20 mouse cellular contexts compared by ENCODE assay signal in genomic region chr1:68573851-68574540, GRCm38 (mm10).
DNase-seq lines count a peak whose midpoint lies in the region; ATAC-seq and TF ChIP-seq lines count a peak whose summit lies in the region.
"Had no signal": no experiment of that assay in that cellular context is flagged by ENCODE, and none has a peak within 500 bp of the region (broad histone marks: within the 10 kb centered on the region; RNA-seq: fewer than 3 reads in every experiment).

No protein-coding gene starts in this region.

- no peaks in the 10 kb centered on the region for H3K36me3 ChIP-seq in forebrain, embryonic 15.5 days
- no peaks in the 10 kb centered on the region for H3K36me3 ChIP-seq in forebrain, embryonic 12.5 days (replicated peaks)
- no peaks in the 10 kb centered on the region for H3K36me3 ChIP-seq in liver, adult 2 months (ENCODE audit: control insufficient read depth, insufficient read depth, low read length)
- H3K36me3 ChIP-seq in forebrain, embryonic 16.5 days (ENCODE audit: control insufficient read depth, insufficient read depth): no peaks in the 10 kb centered on the region
- H3K36me3 ChIP-seq: embryonic facial prominence, embryonic 12.5 days; heart, embryonic 12.5 days; hindbrain, embryonic 13.5 days had no signal

- no peak overlapping the region for H3K9ac ChIP-seq in forebrain, embryonic 15.5 days (replicated peaks)
- H3K9ac ChIP-seq in forebrain, embryonic 12.5 days: no peak overlapping the region
- H3K9ac ChIP-seq in liver, adult 2 months (ENCODE audit: low read depth, low read length): no peak overlapping the region
- no peak overlapping the region for H3K9ac ChIP-seq in forebrain, embryonic 16.5 days (replicated peaks; ENCODE audit: low read depth, low read length)
- H3K9ac ChIP-seq: embryonic facial prominence, embryonic 12.5 days; heart, embryonic 12.5 days; hindbrain, embryonic 13.5 days had no signal

- 27% methylated on average over 4 of the region's 4 CpGs for WGBS in forebrain, embryonic 15.5 days
- WGBS in forebrain, embryonic 12.5 days: 71% methylated on average over 4 of the region's 4 CpGs
- 68% methylated on average over 4 of the region's 4 CpGs for WGBS in liver, adult 2 months
- WGBS in forebrain, embryonic 16.5 days: 30% methylated on average over 4 of the region's 4 CpGs

- H3K4me1 ChIP-seq in forebrain, embryonic 15.5 days: peaks cover 6% of the 10 kb centered on the region; the same call in 1 of the 2 replicates
- H3K4me1 ChIP-seq in forebrain, embryonic 12.5 days: no peaks in the 10 kb centered on the region
- no peaks in the 10 kb centered on the region for H3K4me1 ChIP-seq in liver, adult 2 months (ENCODE audit: control insufficient read depth, insufficient read depth, low read length)
- peaks cover 3% of the 10 kb centered on the region; the same call in 1 of the 2 replicates for H3K4me1 ChIP-seq in forebrain, embryonic 16.5 days (replicated peaks; ENCODE audit: control insufficient read depth, insufficient read depth, low read length)
- H3K4me1 ChIP-seq: embryonic facial prominence, embryonic 12.5 days had no signal

- H3K4me2 ChIP-seq in forebrain, embryonic 15.5 days (replicated peaks): no peak overlapping the region
- no peak overlapping the region for H3K4me2 ChIP-seq in forebrain, embryonic 12.5 days
- no peak overlapping the region for H3K4me2 ChIP-seq in forebrain, embryonic 16.5 days (ENCODE audit: low read length)
- H3K4me2 ChIP-seq: embryonic facial prominence, embryonic 12.5 days; heart, embryonic 12.5 days; hindbrain, embryonic 13.5 days; liver, embryonic 11.5 days had no signal

- 0 out of 2 replicates have a peak, but pooled peaks have one; percentile 23 for ATAC-seq in forebrain, embryonic 15.5 days (replicated peaks)
- ATAC-seq in forebrain, embryonic 12.5 days (ENCODE audit: low FRiP score): no peak
- 0 out of 2 replicates have a peak, but pooled peaks have one; percentile 50 for ATAC-seq in forebrain, embryonic 16.5 days
- ATAC-seq: inflammation-experienced regulatory T-cells, adult 6 months had no signal

- no peak for TF ChIP-seq CTCF in liver, adult 2 months (IDR thresholded peaks at IDR 0.05; ENCODE audit: low read depth, low read length)

- peak; percentile 30 for DNase-seq in liver, adult 2 months (ENCODE audit: extremely low read depth, low read depth, low spot score)
- DNase-seq in liver: no peak
- DNase-seq in Muller cell, postnatal 12 days (ENCODE audit: inconsistent ontology term): peak; percentile 9
- no peak for DNase-seq in layer of hippocampus, adult 11-12 months (ENCODE audit: low spot score)
- DNase-seq: B cell, adult 2 months; cerebellum, adult 8-10 months; gastrocnemius, adult 2 months; heart, postnatal 14 days; kidney, adult 2 months; kidney, postnatal 25 days; lung, adult 18-20 months had no signal

- H3K27ac ChIP-seq in forebrain, embryonic 15.5 days (replicated peaks): no peak overlapping the region
- no peak overlapping the region for H3K27ac ChIP-seq in forebrain, embryonic 12.5 days
- H3K27ac ChIP-seq in liver, adult 2 months (replicated peaks; ENCODE audit: insufficient read depth, low read depth, low read length): no peak overlapping the region
- H3K27ac ChIP-seq in forebrain, embryonic 16.5 days (ENCODE audit: low read length): no peak overlapping the region
- H3K27ac ChIP-seq: embryonic facial prominence, embryonic 12.5 days; gastrocnemius, adult 2 months; hindbrain, embryonic 13.5 days; stomach, postnatal 0 days had no signal

- H3K4me3 ChIP-seq in forebrain, embryonic 15.5 days: no peak overlapping the region
- no peak overlapping the region for H3K4me3 ChIP-seq in forebrain, embryonic 12.5 days (replicated peaks)
- no peak overlapping the region for H3K4me3 ChIP-seq in liver, adult 2 months (ENCODE audit: insufficient read depth, low read depth, low read length)
- H3K4me3 ChIP-seq in forebrain, embryonic 16.5 days (replicated peaks; ENCODE audit: low read length): no peak overlapping the region
- H3K4me3 ChIP-seq: embryonic facial prominence, embryonic 12.5 days; gastrocnemius, adult 2 months; heart, embryonic 12.5 days; hindbrain, embryonic 13.5 days had no signal

- no peaks in the 10 kb centered on the region for H3K27me3 ChIP-seq in forebrain, embryonic 15.5 days
- H3K27me3 ChIP-seq in forebrain, embryonic 12.5 days: no peaks in the 10 kb centered on the region
- no peaks in the 10 kb centered on the region for H3K27me3 ChIP-seq in liver, adult 2 months (ENCODE audit: control insufficient read depth, insufficient read depth, low read length)
- H3K27me3 ChIP-seq in forebrain, embryonic 16.5 days (replicated peaks; ENCODE audit: control insufficient read depth, insufficient read depth, low read length): no peaks in the 10 kb centered on the region
- H3K27me3 ChIP-seq: embryonic facial prominence, embryonic 12.5 days; heart, embryonic 12.5 days; hindbrain, embryonic 13.5 days had no signal

- TF ChIP-seq POLR2A in liver, adult 2 months (IDR thresholded peaks at IDR 0.05; ENCODE audit: extremely low read depth, insufficient read depth, low read length): no peak

- no peaks in the 10 kb centered on the region for H3K79me2 ChIP-seq in liver, adult 2 months (ENCODE audit: control insufficient read depth, insufficient read depth, low read length)

- no peaks in the 10 kb centered on the region for H3K9me3 ChIP-seq in forebrain, embryonic 15.5 days
- no peaks in the 10 kb centered on the region for H3K9me3 ChIP-seq in forebrain, embryonic 12.5 days
- no peaks in the 10 kb centered on the region for H3K9me3 ChIP-seq in forebrain, embryonic 16.5 days (ENCODE audit: control insufficient read depth, low read length)
- H3K9me3 ChIP-seq: embryonic facial prominence, embryonic 12.5 days; heart, embryonic 12.5 days; hindbrain, embryonic 13.5 days had no signal

Comparison
In these comparisons a context has a peak if more than half of its experiments do, and no peak if none do; other contexts are left out.
1. DNase-seq: peak in liver, adult 2 months (single experiment) and Muller cell, postnatal 12 days (single experiment); none in liver (single experiment) and layer of hippocampus, adult 11-12 months (single experiment).